Mouse (Mus musculus) MEL (cell line): Measurements from ENCODE around the gene Sval2. TPM values are rescaled to one million over a fixed set of nuclear protein-coding genes. Genes with fewer than 3 reads are reported as not detected.

Source experiments
- DNase-seq: peaks from one replicate; pipeline ENCODE4 v3.0.0; 2011; ENCODE audit warnings: low read depth, low spot score
- H3K27ac ChIP-seq: 2 replicates; pipeline ENCODE4 v1.5.1; 2012; ENCODE audit warnings: low read depth, mild to moderate bottlenecking, control low read depth, low read length, moderate library complexity; ENCODE audit not compliant: control insufficient read depth
- H3K27me3 ChIP-seq, 2 experiments: fragments of 150-350 bp in 1 of 2; sonication (generic) in 1 of 2; 2 replicates each; pipeline ENCODE4 v1.6.1; 2012; ENCODE audit warnings: low read length in 2 of 2, mild to moderate bottlenecking in 2 of 2, improper control_type of control experiment in 1 of 2, moderate library complexity in 1 of 2; ENCODE audit not compliant: insufficient read depth in 2 of 2, control insufficient read depth in 1 of 2
- H3K36me3 ChIP-seq, 2 experiments: 2 replicates each; pipeline ENCODE4 v1.6.1; 2012 to 2014; ENCODE audit warnings: low read length in 2 of 2, improper control_type of control experiment in 1 of 2, inconsistent platforms in 1 of 2, mild to moderate bottlenecking in 1 of 2; ENCODE audit not compliant: insufficient read depth in 2 of 2, control insufficient read depth in 1 of 2
- H3K4me1 ChIP-seq, 2 experiments: fragments of 150-350 bp in 1 of 2; sonication (generic) in 1 of 2; 2 replicates each; pipeline ENCODE4 v1.6.1; 2012; ENCODE audit warnings: low read length in 2 of 2, improper control_type of control experiment in 1 of 2, mild to moderate bottlenecking in 1 of 2; ENCODE audit not compliant: insufficient read depth in 2 of 2, control insufficient read depth in 1 of 2
- H3K4me3 ChIP-seq, 2 experiments: fragments of 150-350 bp in 1 of 2; sonication (generic) in 1 of 2; 2 replicates each; pipeline ENCODE4 v1.5.1; 2012; ENCODE audit warnings: low read depth in 2 of 2, low read length in 2 of 2, mild to moderate bottlenecking in 2 of 2, moderate library complexity in 2 of 2, control low read depth in 1 of 2, improper control_type of control experiment in 1 of 2; ENCODE audit not compliant: control insufficient read depth in 1 of 2, insufficient read depth in 1 of 2
- H3K79me2 ChIP-seq: 2 replicates; pipeline ENCODE4 v1.6.1; 2012; ENCODE audit warnings: mild to moderate bottlenecking, low read length, moderate library complexity; ENCODE audit not compliant: control insufficient read depth, poor library complexity, insufficient read depth
- H3K9ac ChIP-seq: 2 replicates; pipeline ENCODE4 v1.6.1; 2012; ENCODE audit warnings: low read depth, mild to moderate bottlenecking, control low read depth, low read length, moderate library complexity; ENCODE audit not compliant: control insufficient read depth, poor library complexity, severe bottlenecking
- H3K9me3 ChIP-seq: fragments of 150-350 bp; sonication (generic); replicated peaks from 2 replicates; pipeline ENCODE4 v1.6.1; 2012; ENCODE audit warnings: mild to moderate bottlenecking, low read length, improper control_type of control experiment, moderate library complexity; ENCODE audit not compliant: insufficient read depth
- BHLHE40 ChIP-seq: IDR thresholded peaks from 2 replicates; pipeline ENCODE4 v1.6.1; 2012; ENCODE audit warnings: low read depth, mild to moderate bottlenecking, inconsistent platforms, low read length, improper control_type of control experiment, borderline replicate concordance
- CHD2 ChIP-seq: IDR thresholded peaks from 2 replicates; pipeline ENCODE4 v1.6.1; 2011; ENCODE audit warnings: low read length, improper control_type of control experiment
- CTCF ChIP-seq, 3 experiments: IDR thresholded peaks in 2 of 3; conservative IDR thresholded peaks in 1 of 3; 2 replicates each; pipeline ENCODE4 v1.5.1; 2011 to 2012; ENCODE audit warnings: low read length in 3 of 3, low read depth in 2 of 3, mild to moderate bottlenecking in 2 of 3, improper control_type of control experiment in 1 of 3, inconsistent platforms in 1 of 3, mixed read lengths in 1 of 3, moderate library complexity in 1 of 3; ENCODE audit not compliant: control insufficient read depth in 1 of 3, insufficient read depth in 1 of 3, poor library complexity in 1 of 3, severe bottlenecking in 1 of 3
- E2F4 ChIP-seq: IDR thresholded peaks from 2 replicates; pipeline ENCODE4 v1.6.1; 2011; ENCODE audit warnings: low read depth, low read length, improper control_type of control experiment, borderline replicate concordance
- ELF1 ChIP-seq: IDR thresholded peaks from 2 replicates; pipeline ENCODE4 v1.6.1; 2014; ENCODE audit warnings: low read depth, mild to moderate bottlenecking, inconsistent platforms, low read length, improper control_type of control experiment, moderate library complexity
- EP300 ChIP-seq, 2 experiments: IDR thresholded peaks; 2 replicates each; pipeline ENCODE4 v1.6.1; 2011; ENCODE audit warnings: improper control_type of control experiment in 2 of 2, low read length in 2 of 2, low read depth in 1 of 2, mild to moderate bottlenecking in 1 of 2
- ETS1 ChIP-seq: IDR thresholded peaks from 2 replicates; pipeline ENCODE4 v1.6.1; 2012; ENCODE audit warnings: low read depth, mild to moderate bottlenecking, inconsistent platforms, low read length, improper control_type of control experiment, moderate library complexity
- GABPA ChIP-seq: IDR thresholded peaks from 2 replicates; pipeline ENCODE4 v1.6.1; 2012; ENCODE audit warnings: low read depth, mild to moderate bottlenecking, inconsistent platforms, low read length, improper control_type of control experiment, moderate library complexity
- GATA1 ChIP-seq: IDR thresholded peaks from 2 replicates; pipeline ENCODE4 v1.6.1; 2011; ENCODE audit warnings: low read depth, low read length, improper control_type of control experiment
- KAT2A ChIP-seq: conservative IDR thresholded peaks from 2 replicates; pipeline ENCODE4 v1.6.1; 2012; ENCODE audit warnings: low read depth, low read length, improper control_type of control experiment, inconsistent platforms
- MAX ChIP-seq: IDR thresholded peaks from 2 replicates; pipeline ENCODE4 v1.6.1; 2011; ENCODE audit warnings: low read length, improper control_type of control experiment
- MAZ ChIP-seq: IDR thresholded peaks from 2 replicates; pipeline ENCODE4 v1.6.1; 2012; ENCODE audit warnings: low read depth, mild to moderate bottlenecking, inconsistent platforms, low read length, improper control_type of control experiment
- MXI1 ChIP-seq: IDR thresholded peaks from 2 replicates; pipeline ENCODE4 v1.6.1; 2011; ENCODE audit warnings: mild to moderate bottlenecking, low read depth, low read length, improper control_type of control experiment
- MYB ChIP-seq: IDR thresholded peaks from 2 replicates; pipeline ENCODE4 v1.6.1; 2011; ENCODE audit warnings: mild to moderate bottlenecking, low read depth, low read length, improper control_type of control experiment
- MYC ChIP-seq: IDR thresholded peaks from 2 replicates; pipeline ENCODE4 v1.6.1; 2011; ENCODE audit warnings: low read depth, mild to moderate bottlenecking, low read length, improper control_type of control experiment, moderate library complexity
- NELFE ChIP-seq: IDR thresholded peaks from 2 replicates; pipeline ENCODE4 v1.6.1; 2011; ENCODE audit warnings: low read depth, low read length, improper control_type of control experiment
- POLR2AphosphoS2 ChIP-seq: IDR thresholded peaks from 2 replicates; pipeline ENCODE4 v1.6.1; 2011; ENCODE audit warnings: low read length, improper control_type of control experiment
- RAD21 ChIP-seq: IDR thresholded peaks from 2 replicates; pipeline ENCODE4 v1.6.1; 2011; ENCODE audit warnings: mild to moderate bottlenecking, low read depth, low read length, improper control_type of control experiment
- TBP ChIP-seq: IDR thresholded peaks from 2 replicates; pipeline ENCODE4 v1.8.0; 2011; ENCODE audit warnings: low read depth, low read length, improper control_type of control experiment
- TCF12 ChIP-seq: IDR thresholded peaks from 2 replicates; pipeline ENCODE4 v1.6.1; 2014; ENCODE audit warnings: low read depth, mild to moderate bottlenecking, inconsistent platforms, low read length, improper control_type of control experiment, moderate library complexity
- UBTF ChIP-seq: IDR thresholded peaks from 2 replicates; pipeline ENCODE4 v1.6.1; 2012; ENCODE audit warnings: low read depth, mild to moderate bottlenecking, inconsistent platforms, low read length, improper control_type of control experiment, moderate library complexity, borderline replicate concordance; ENCODE audit not compliant: insufficient read depth
- USF2 ChIP-seq, 2 experiments: IDR thresholded peaks; 2 replicates each; pipeline ENCODE4 v1.6.1; 2011 to 2012; ENCODE audit warnings: improper control_type of control experiment in 2 of 2, low read length in 2 of 2, borderline replicate concordance in 1 of 2, inconsistent platforms in 1 of 2, low read depth in 1 of 2, mild to moderate bottlenecking in 1 of 2; ENCODE audit not compliant: insufficient read depth in 1 of 2
- ZKSCAN1 ChIP-seq: IDR thresholded peaks from 2 replicates; pipeline ENCODE4 v1.6.1; 2012; ENCODE audit warnings: low read depth, mild to moderate bottlenecking, inconsistent platforms, low read length, improper control_type of control experiment, moderate library complexity
- ZMIZ1 ChIP-seq: IDR thresholded peaks from 2 replicates; pipeline ENCODE4 v1.6.1; 2012; ENCODE audit warnings: low read depth, mild to moderate bottlenecking, inconsistent platforms, low read length, improper control_type of control experiment, moderate library complexity
- ZNF384 ChIP-seq: IDR thresholded peaks from 2 replicates; pipeline ENCODE4 v1.6.1; 2012; ENCODE audit warnings: low read depth, mild to moderate bottlenecking, inconsistent platforms, low read length, improper control_type of control experiment
- polyA plus RNA-seq, 2 experiments: library from polyadenylated mRNA; stranded (reverse) in 1 of 2; unstranded in 1 of 2; fragments of >175 nt in 1 of 2; fragments of >200 nt in 1 of 2; gene quantifications; 2 replicates each; pipeline versions ENCODE4 v1.2.1 to v1.2.4; 2012; ENCODE audit warnings: low replicate concordance in 2 of 2, low read depth in 1 of 2; ENCODE audit not compliant: insufficient read length in 2 of 2, insufficient read depth in 1 of 2, missing spikeins in 1 of 2
- total RNA-seq: library from RNA; depleted of rRNA; stranded (reverse); fragments of 300-350 nt; gene quantifications from 2 replicates; pipeline ENCODE4 v1.2.3, GENCODE M21; 2012

Sval2 gene
- total and polyA plus RNA-seq, 3 experiments, result not detected

DNA sequence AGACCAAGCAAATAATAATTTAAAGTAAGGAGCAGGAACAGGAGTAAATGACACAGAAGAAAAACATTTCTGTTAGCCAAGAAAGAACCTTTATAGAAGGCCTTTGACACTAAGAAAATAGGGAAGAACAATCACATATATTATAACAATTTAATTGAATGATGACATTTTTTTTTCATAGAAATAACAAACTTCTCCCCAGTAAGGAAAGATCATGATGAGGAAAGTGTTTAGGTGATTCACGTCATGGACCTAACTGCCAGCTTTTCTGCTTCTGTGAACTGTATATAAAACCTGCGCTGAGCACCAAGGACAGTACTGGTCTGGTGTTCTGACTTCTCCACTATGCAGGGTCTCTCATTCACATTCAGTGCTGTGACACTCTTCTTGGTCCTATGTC, 5.6 kb upstream of the Sval2 start, which contains the start of gene Pip:
Gene Pip (plus strand): TSS at position 301 of the 400 bp plus-strand sequence.
- Histone ChIP-seq H3K36me3 (no peaks in the 10 kb centered on the region), H3K4me1 (no peaks in the 10 kb centered on the region), H3K4me3 (no peak within 1 kb of the TSS), H3K9ac (no peak within 1 kb of the TSS), H3K27me3 (no peaks in the 10 kb centered on the region), H3K79me2 (no peaks in the 10 kb centered on the region)
- TF ChIP-seq CTCF (IDR thresholded peaks at IDR 0.05 in 2 of 3, conservative IDR thresholded peaks at IDR 0.05 in 1 of 3; ENCODE audit: control insufficient read depth in 1 of 3, insufficient read depth in 1 of 3, low read depth in 2 of 3, low read length in 3 of 3, poor library complexity in 1 of 3, severe bottlenecking in 1 of 3) (no peak), MYC (no peak), RAD21 (no peak), TBP (no peak), USF2 (IDR thresholded peaks at IDR 0.05; ENCODE audit: borderline replicate concordance in 1 of 2, insufficient read depth in 1 of 2, low read depth in 1 of 2, low read length in 2 of 2) (no peak), ZKSCAN1 (no peak)
- TF ChIP-seq, all 39 proteins: peak for 0
- DNase-seq, result no peak
- no peaks in the 10 kb centered on the region for H3K9me3 ChIP-seq
- H3K27ac ChIP-seq, result no peak within 1 kb of the TSS

DNA sequence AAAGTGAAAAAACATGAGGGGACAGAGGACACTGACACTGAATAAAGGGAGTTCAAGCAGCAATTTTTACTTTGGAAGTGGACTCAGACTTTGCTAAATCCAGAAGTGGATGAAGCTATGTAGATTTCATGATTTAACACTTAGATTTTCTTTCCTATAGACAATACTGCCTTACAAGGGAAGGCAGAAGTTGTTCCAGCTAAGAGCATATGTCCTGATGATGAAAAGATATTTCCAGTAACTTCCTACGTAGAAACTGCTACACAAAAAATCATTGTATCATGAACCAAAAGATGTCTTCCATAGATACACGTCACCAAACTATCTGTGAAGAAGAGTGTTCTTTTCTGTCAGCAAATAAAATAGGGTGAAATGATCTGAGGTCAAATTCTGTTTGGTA, 11.2 kb downstream of the Sval2 start:
- Histone ChIP-seq H3K79me2 (no peaks in the 10 kb centered on the region), H3K27me3 (no peaks in the 10 kb centered on the region), H3K4me3 (no peak overlapping the region), H3K36me3 (no peaks in the 10 kb centered on the region), H3K27ac (no peak overlapping the region), H3K9me3 (no peaks in the 10 kb centered on the region), H3K9ac (no peak overlapping the region), H3K4me1 (no peaks in the 10 kb centered on the region)
- no peak for DNase-seq
- no peak for TF ChIP-seq UBTF
- no peak for TF ChIP-seq MAZ
- no peak for TF ChIP-seq MYB
- TF ChIP-seq ELF1, result no peak
- no peak for TF ChIP-seq GATA1
- TF ChIP-seq TBP, result no peak
- no peak for TF ChIP-seq ZMIZ1
- TF ChIP-seq TCF12, result no peak
- no peak for TF ChIP-seq E2F4
- TF ChIP-seq KAT2A, result no peak
- no peak for TF ChIP-seq MXI1
- no peak for TF ChIP-seq EP300 (IDR thresholded peaks at IDR 0.05; ENCODE audit: low read depth in 1 of 2, low read length in 2 of 2)
- TF ChIP-seq MAX, result no peak
- no peak for TF ChIP-seq ETS1
- TF ChIP-seq ZNF384, result no peak
- no peak for TF ChIP-seq POLR2AphosphoS2
- TF ChIP-seq CHD2, result no peak
- no peak for TF ChIP-seq NELFE
- no peak for TF ChIP-seq GABPA
- no peak for TF ChIP-seq BHLHE40
